Mouse (Mus musculus): Measurements from ENCODE around the gene Adgb. TPM values are rescaled to one million over a fixed set of nuclear protein-coding genes. Genes with fewer than 3 reads are reported as not detected.

Gene Adgb
- total RNA-seq, 2 experiments from 2014 or later: 0.28 to 0.34 TPM

DNA sequence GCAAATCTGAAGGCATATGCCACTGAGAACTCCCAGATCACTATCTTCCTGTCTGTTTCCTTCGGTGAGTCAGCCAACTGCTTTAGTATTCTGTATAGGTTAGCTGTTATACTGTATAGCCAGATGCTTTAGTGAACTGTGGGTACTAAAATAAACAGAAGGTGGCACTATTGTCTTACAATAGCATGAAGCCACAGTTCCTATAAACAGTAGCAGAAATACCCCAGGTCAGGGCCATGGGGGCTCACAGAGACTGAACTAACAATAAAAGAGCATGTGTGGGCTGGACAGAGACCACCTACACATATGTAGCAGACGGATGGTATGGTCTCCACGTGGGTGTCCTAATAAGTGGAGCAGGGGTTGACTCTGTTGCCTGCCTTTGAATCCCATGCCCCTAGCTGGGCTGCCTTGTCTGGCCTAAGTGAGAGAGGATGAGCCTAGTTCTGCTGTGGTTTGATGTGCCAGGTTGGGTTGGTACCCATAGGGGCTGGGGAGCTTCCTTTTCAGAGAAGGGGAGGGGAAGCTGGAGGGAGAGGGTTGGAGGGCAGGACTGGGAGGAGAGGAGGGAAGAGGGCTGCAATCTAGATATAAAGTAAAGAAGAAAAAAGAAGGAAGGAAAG, 116.4 kb downstream of the Adgb start:
- intact Hi-C loops (cut with DNase I): no loop called here
- peak; percentile 13 for DNase-seq

DNA sequence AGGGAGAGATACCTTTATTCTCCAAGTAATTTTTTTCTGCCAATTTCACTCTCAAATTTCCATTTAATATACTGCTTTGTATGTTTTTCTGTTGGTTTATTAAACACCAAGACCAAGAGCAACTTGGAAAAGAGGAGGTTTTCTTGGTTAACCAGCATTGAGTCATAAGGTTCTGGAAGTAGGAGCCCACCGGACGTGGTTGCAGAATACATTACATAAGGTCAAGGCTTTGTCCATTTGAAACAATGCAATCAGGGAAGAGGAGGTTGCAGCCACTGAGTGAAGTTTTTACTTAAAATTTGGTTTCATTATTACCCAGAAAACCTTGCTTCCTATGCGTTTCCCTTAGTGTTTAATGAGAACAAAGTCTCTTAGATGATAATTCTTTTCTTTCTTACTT, 119.9 kb downstream of the Adgb start:
- intact Hi-C loops (cut with DNase I): no loop called here
- no peak for DNase-seq

DNA sequence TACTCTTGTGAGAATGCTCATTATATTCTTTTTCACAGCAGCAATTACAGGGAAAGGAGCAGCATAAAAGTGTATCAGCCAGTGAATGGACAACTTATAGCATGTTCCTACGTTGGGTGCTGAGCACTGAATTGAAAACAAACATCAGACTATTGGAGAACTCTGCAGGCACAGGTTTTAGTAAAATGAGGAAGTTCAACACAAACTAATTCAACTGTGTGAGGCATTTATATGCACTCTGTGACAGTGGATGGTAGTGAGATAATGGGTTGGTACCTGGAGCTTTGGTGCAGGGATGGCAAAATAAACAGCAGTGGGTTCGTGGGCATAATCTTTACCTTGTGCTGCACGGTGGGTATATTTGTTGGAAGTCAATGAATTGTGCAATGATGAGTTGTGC, 121.6 kb downstream of the Adgb start:
- intact Hi-C loops (cut with DNase I): no loop called here
- no peak for DNase-seq

DNA sequence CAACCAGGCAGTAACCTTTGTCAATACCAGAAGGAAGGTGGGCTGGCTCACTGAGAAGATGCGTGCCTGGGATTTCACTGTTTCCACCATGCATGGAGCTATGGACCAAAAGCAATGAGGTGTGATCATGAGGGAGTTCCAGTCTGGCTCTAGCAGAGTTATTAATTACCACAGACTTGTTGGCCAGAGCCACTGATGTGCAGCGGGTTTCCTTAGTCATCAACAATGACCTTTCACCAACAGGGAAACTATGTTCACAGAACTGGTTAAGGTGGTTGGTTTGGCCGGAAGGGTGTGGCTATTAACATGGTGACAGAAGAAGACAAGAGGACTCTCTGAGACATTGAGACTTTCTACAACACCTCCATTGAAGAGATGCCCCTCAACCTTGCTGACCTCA, 128.2 kb downstream of the Adgb start:
- intact Hi-C loops (cut with DNase I): no loop called here
- no peak for DNase-seq

DNA sequence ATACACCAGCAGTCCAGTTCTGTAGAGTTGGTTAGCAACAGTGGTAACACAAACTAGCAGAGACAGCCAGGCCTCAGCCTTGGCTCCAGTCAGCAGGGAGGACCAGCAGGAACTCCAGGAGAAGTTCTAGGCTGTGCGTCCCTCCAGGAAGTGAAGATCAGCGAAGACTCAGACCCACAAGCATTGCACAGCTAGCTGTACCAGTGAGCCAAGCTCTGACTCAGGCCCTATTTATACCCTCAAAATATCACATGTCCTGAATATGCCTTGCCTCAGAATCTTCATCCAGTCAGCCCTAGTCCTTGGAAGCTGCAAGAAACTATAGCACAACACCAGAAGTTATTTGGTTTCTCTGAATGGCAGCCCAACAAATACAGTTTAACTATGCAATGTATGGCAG, 146.6 kb downstream of the Adgb start:
- intact Hi-C loops (cut with DNase I): no loop called here
- no peak for DNase-seq

DNA sequence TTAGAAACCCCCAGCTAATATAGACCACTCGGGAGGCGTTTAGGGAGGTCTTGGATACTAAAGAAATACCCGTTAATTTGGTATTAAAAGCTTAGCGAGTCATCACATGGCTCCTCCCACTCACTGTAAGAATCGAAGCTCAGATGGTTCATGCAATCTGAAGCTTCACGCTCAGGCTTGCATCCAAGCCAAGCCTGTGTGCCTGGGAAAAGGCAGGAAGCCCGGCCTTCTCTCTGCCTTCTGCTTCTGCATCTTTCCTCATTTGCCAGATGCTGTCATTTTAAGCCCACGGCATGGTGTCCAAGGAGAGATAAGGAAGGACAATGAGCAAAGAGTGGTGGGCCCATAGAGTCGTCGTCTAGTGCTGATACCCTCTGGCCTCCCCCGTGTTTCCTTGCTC, 149.2 kb downstream of the Adgb start:
- DNase-seq: no peak
- intact Hi-C loops (cut with DNase I): loop anchor here (5.0 kb wide), 2 partner anchors 426 to 511 kb away; no protein-coding TSS in a partner anchor

DNA sequence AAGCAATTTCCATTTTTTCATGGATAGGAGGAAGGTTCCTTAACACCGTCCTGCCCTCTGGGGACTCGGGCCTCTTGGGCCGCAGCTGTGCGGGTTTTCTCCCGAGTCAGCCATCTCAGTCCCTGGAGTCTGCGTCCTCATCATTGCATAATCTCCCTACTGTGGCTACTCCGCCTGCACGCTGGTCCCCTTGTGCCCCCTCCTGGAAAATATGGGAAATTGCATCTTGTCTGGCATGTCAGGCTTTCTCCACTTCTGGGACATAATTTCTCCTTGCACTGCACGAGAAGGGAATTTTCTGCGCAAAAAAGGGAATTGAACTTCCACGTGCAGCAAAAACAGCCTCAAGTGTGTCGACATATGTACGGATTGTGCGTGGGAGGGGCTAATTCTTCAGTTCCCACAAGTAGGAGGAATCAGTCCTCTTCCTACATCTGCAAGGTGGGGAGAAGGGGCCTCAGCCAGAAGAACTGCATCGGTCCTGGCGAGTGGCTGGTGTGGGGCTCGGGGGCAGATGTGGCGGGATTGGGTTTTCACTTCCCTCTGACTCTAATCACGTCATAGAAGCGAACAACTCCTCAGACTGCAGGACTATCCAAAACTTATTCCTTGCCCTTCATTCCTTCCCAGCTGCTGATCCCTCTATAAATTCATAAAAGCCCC, 150.9 kb downstream of the Adgb start:
- DNase-seq: peak; percentile 64
- intact Hi-C loops (cut with DNase I): loop anchor here (5.0 kb wide), 2 partner anchors 424 to 509 kb away; no protein-coding TSS in a partner anchor

DNA sequence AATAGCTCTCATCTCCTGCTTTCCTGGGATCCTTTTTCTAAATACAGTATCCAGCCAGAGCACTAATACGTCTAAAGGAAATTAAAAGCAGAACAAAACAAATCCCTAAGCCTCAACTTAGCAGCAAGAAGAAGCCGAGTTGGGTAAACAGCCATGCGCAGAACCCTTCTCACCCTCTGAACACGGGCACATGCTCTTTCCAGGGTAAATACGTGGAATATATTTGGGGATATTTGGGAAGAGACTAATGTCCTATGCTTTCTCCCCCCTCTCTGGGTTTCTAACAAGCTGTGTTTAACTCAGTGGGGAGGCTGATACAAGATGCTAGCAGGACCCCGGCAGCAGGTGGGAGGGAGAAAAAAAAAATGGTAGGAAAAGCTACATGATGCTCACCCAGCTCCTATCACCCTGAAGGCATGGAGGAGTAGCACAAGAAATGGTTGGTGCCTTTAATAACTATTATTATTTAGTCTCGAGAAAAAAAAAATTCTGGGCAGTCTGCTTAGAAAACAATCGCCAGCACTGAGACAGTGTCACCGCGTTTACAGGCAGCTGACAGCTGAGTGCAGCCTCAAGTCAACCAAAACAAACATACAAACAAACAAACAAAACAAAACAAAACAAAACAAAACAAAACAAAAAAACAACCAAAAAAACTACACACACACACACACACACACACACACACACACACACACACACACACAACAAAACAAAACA, 151.6 kb downstream of the Adgb start:
- intact Hi-C loops (cut with DNase I): loop anchor here (5.0 kb wide), 2 partner anchors 423 to 508 kb away; no protein-coding TSS in a partner anchor
- DNase-seq: no peak

DNA sequence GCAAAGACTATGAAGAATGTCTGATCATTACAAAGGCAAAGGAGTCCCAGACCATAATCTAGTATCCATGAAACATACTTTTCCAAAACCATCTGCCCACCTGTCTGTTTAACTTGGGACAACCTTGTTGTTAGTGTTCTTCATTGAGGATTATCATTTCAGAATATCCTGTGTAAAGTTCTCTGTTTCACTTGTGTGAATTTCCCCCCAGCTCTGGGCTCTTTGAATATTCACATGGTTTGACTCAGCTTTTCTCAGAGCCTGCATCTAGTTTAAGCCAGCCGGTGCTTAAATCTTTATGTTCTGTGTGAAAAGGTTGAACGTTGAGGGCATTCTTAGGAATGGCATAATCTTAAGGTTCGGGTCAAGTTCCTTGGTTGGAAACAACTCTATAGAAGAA, 154.0 kb downstream of the Adgb start:
- intact Hi-C loops (cut with DNase I): no loop called here
- DNase-seq: no peak

DNA sequence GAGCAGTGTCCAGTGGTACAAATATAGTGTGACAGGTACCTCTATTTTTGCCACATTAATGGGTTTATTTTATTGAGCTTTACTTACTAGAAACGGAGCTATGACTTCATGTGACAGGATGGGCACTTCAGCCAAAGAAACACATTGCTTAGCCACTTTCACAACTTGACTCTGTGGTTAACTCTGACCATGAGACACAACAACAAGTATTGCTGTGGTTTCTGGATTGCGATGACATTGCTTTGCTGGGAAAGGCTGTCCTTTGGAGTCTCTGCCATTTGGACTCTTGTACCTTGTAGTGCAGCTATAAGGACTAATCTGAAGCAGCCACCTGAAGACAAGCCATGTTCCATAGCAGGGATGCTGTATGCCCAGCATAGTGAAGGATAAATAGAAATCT, 156.5 kb downstream of the Adgb start:
- intact Hi-C loops (cut with DNase I): no loop called here

DNA sequence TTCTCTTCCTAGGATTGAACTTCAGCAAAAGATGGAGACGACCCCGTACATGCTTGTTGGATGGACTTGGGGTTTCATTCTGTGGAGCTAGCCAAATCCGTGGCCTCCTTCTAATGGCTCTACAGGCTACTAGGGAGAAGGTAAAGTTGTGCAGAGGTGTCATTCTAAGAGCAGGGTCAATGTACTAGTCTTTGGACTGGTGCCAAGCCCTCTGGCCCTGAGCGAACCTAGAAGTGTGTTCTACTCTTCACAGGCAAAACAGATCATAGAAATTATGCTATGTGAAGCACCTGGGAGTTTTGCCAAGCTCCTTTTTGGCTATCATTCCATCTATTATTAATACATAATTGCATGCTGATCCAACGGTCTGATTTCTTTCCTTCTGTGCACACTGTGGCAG, 157.6 kb downstream of the Adgb start:
- DNase-seq: no peak
- intact Hi-C loops (cut with DNase I): no loop called here

More for the DNA sequence above, 156.5 kb downstream of the Adgb start:
- no peak for DNase-seq

DNA sequence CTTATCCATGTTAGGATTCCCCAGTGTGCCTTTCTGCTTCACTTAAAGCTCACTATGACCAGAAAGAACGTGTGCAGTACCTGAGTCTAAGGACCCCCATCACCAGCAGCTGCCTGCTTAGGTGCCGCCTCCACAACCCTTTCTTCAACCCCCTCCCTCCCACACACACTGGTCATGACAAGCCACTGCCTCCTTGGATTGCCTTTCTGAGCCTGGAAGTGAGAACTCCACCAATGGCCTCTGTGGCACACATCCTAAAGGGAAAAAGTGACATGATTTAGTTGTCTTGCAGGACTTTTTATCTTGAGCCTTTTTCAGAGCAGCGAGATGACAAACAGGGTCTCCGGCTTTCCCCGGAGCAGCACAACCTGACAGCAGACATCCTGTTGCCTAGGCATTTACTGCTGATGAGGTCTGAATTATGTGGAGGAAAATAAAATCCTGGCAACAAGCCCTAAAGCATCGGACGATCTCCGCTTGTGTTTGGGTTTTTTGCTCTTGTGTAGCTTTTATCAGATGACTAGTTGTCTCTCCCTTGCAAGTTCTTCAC, 162.2 kb downstream of the Adgb start:
- intact Hi-C loops (cut with DNase I): loop anchor here (10.0 kb wide), 1 partner anchor 1635 kb away; no protein-coding TSS in a partner anchor
- DNase-seq: no peak

DNA sequence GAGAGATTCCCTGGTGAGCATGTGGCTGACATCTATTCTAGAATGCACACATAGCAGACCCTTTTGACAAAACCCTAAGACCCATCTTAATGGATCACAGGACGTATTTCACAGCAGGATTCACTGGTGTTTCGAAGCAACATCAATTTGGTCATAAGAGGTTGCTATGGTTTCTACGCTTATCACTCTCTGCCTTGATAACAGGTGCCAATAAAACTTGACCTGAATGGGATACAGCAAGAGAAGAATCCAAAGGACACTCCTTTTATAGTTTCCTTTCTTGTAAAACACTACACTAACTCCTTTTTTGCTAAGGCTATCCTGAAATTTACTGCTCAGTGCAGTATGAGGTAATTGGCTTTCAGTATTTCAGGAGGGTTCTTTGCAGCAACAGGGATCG, 163.1 kb downstream of the Adgb start:
- no peak for DNase-seq
- intact Hi-C loops (cut with DNase I): loop anchor here (10.0 kb wide), 1 partner anchor 1634 kb away; no protein-coding TSS in a partner anchor

DNA sequence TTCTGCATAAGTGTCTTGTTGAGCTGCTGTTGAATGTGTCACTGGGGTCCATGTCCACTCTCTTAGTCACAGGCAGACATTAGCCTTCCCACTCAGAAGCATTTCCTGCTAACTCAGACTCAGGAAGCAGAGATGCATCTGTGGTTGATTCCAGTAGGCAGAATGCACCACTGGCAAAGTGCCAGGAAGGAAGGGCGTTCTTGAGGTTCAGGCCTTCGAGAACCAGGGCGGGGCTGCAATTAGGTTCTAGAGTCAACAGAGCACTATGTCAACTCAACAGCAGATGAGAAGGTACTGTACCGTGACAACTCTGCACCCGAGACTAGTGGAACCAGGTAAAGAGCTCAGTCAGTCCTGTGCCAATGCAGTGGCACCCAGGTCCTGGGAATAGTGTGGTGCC, 164.7 kb downstream of the Adgb start:
- intact Hi-C loops (cut with DNase I): loop anchor here (10.0 kb wide), 1 partner anchor 1633 kb away; no protein-coding TSS in a partner anchor
- DNase-seq: peak; percentile 8

DNA sequence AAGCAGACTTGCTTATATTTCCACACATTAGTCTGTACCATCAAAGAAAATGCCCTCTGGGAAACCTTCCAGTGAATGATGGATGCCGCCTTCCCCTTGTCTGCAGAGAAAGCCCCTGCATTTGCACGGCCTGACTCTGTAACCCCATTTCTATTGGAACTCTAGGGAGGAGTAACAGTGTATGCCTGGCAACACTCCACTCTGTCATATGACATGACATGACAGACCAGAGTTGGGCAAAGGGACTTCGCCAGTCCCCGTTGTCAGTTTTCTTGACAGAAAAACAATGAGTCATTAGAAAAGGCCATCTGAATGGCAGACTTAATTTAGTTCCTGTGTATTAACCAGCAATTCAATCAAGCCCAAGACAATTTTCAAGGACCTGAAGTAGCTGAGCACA, 167.8 kb downstream of the Adgb start:
- intact Hi-C loops (cut with DNase I): loop anchor here (10.0 kb wide), 1 partner anchor 1630 kb away; no protein-coding TSS in a partner anchor

DNA sequence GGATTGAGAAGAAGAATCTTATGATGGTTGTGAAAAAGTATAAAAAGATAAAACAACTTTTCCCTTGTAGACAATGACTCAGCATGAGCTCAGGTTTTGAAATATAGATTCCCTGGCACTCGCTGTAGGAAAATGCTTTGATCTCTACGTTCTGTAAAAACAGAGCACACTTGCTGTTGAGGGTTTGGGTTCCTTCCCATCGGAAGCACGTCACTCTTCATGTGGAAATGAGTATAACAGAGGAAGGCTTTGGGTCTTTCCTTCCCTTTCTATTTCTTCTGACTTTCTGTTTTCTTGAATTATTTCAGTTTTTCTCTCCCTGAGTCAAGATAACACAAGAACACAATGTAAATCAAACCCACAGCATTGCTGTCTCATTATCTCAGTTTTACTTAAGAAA, 170.4 kb downstream of the Adgb start:
- no peak for DNase-seq
- intact Hi-C loops (cut with DNase I): loop anchor here (10.0 kb wide), 1 partner anchor 1627 kb away; no protein-coding TSS in a partner anchor

More for the DNA sequence above, 167.8 kb downstream of the Adgb start:
- DNase-seq: no peak

DNA sequence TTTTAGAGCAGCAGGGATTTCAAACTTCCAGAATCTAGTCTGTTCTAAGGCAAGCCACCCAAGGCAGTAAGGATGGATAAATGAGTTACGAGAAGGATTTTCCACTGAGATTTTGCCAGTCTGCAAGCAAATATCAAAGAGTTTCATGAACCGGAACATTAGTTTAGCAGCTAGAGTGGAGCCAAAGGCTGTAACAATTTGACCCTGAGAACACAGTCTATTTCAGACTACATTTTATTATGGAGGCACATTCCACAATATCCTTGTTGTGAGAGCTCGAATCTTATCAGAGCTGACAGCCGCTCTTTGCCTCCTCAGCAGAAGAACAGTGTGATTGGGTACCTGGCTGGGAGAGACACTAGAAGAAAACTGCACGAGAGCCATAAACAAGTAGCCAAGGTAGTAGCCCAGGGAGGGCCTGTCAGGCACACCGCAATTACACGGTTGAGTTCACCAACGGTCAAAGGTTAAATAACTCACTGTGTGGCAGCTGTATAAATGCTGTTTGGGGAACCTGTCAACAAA, 171.1 kb downstream of the Adgb start:
- intact Hi-C loops (cut with DNase I): loop anchor here (10.0 kb wide), 1 partner anchor 1626 kb away; no protein-coding TSS in a partner anchor
- DNase-seq: no peak

DNA sequence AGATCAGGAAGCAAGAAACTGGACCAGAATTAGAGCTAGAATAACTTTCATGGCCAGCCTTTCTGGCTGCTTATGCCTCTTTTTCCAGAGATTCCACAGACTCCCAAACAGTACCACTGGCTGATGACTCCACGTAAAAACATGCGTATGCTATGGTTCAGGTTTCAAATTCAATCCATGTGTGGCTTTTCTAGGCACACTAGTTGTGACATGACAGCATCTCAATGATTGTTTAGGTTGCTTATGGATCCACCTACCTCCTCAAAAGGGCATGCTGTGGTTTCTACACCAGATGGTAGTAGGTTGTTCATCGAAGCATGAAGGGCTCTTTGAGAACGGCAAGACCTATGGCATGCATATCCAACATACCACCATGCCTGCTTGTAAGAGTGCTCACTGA, 172.1 kb downstream of the Adgb start:
- intact Hi-C loops (cut with DNase I): loop anchor here (10.0 kb wide), 1 partner anchor 1625 kb away; no protein-coding TSS in a partner anchor
- DNase-seq: no peak

DNA sequence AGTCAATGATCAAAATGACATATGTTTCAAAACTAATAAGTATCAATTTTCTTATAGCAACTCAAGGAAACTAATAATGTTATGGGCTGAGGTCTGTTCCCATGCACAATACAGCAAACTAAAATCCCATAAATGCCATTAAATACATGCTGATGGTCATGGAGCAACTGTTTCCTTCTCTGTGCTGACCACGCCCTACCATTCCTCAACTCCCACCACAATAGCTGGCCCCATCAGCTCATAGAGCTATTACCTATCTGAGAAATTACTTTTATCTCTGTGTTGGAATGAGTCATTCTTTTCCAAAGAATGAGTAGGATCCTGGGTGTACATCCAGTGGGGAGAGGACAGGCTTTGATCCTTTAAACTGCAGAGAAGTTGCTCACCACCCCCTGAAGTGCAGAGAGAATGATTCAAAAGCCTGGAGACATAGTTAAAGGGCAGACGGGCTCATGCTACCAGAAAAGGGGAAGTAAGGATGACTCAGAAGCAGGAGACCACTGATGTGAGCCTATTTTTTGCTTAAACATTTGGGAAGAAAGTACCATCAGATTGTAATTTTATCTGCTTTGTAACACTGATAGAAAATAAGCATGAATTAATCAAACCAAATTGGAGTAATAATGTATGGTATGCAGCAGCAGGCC, 184.8 kb downstream of the Adgb start:
- no peak for DNase-seq
- intact Hi-C loops (cut with DNase I): no loop called here
